Mouse (Mus musculus): ENCODE results near the gene Vsig8.

The Vsig8 gene

DNA sequence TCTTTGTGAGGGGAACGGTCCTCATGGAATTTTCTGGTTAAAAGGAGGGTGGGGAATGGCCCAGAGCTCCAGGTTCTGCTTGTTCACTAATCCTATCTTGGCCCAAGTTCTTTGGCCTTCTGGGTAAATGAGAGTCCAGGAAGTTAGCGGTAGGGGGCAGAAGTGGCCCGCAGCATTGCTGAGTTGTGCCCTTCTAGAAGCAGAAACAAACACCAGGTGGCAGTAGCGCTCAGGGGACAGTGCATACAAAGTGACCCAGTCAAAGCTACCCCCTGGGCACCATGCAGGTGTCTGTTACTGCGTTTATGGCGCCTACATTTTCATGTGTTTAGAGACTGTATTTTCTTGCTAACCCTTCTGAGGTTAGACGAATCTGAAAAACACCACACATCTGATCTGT lies 27.0 kb upstream of the Vsig8 start:
- peak; percentile 93 for DNase-seq (ENCODE audit: low read depth)

- DNase-seq (ENCODE audit: low read depth) = no peak
These were observed 25.1 kb upstream of the Vsig8 start for GRCm38 (mm10) chr1:172530544-172531220.

DNA sequence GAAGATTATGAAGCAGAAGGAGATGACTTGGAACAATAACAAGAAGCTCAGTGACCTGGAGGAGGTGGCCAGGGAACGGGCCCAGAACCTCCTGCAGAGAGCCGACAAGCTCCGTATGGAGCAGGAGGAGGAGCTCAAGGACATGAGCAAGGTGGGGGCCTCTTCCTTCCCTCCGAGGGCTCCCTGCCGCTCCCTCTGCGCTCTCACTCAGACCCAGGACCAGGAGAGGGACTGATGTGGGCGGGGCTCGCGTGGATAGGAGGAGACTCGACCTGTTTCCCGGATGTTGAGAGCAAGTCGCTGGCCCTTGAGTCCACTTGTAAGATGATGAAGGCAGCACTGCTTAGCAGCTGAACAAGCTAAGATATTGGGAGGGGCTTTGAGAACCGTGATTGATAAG lies 23.2 kb upstream of the Vsig8 start:
- no peak for DNase-seq (ENCODE audit: low read depth)

- DNase-seq (ENCODE audit: low read depth) = no peak
These were observed 20.6 kb upstream of the Vsig8 start for GRCm38 (mm10) chr1:172535116-172535515.

GRCm38 (mm10) chr1:172539827-172540226 lies 15.9 kb upstream of the Vsig8 start:
- DNase-seq (ENCODE audit: low read depth) = no peak

GRCm38 (mm10) chr1:172540283-172540820 lies 15.4 kb upstream of the Vsig8 start:
- DNase-seq (ENCODE audit: low read depth) = no peak

GRCm38 (mm10) chr1:172546062-172546461 lies 9.7 kb upstream of the Vsig8 start:
- no peak for DNase-seq (ENCODE audit: low read depth)

- DNase-seq (ENCODE audit: low read depth) = peak; percentile 73
These were observed 7.2 kb upstream of the Vsig8 start for GRCm38 (mm10) chr1:172548501-172548900.

DNA sequence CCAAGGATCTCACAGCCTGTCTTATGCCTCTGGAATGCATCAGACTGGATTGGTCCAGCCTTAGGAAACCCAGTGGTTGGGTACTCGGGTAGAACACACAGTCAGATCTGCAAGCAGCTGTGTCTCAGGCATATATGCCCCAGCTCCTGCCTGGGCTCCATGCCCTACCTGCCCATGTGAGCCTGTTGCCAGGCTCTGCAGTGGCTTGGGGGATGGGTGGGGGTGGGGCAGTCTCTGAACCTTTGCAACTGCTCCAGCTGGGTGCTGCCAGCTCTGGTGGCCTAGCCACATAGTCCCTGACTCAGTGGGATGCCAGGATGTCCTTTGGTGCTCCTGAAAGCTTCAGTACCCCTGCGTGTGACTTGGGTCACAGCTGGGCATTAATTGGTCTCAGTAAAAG lies 6.4 kb upstream of the Vsig8 start:
- DNase-seq (ENCODE audit: low read depth) = peak; percentile 36

GRCm38 (mm10) chr1:172549717-172550116 lies 6.0 kb upstream of the Vsig8 start:
- no peak for DNase-seq (ENCODE audit: low read depth)

DNA sequence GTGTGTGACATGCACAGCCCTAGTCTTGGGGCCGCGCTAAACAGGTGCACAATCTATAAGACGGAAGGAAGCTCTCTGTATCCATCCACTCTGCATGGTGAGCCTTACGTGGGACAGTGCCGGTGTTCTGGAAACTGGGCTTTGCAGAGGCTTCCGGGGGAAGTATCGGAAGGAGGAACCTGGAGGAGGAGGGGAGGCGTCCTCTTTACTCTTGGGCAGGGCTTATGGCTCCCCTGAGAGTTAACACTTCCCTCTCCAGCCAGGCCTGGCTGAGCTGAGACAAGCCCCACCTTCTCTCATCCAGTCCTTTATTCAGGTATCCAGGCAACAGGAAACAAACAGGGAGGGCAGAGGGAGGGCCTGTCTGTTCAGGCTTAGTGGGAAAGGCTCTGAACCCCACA lies 5.2 kb upstream of the Vsig8 start:
- DNase-seq (ENCODE audit: low read depth) = peak; percentile 70

- no peak for DNase-seq (ENCODE audit: low read depth)
These were observed 4.7 kb upstream of the Vsig8 start for GRCm38 (mm10) chr1:172551009-172551408.

- DNase-seq (ENCODE audit: low read depth) = no peak
These were observed 3.1 kb upstream of the Vsig8 start for GRCm38 (mm10) chr1:172552623-172553022.

DNA sequence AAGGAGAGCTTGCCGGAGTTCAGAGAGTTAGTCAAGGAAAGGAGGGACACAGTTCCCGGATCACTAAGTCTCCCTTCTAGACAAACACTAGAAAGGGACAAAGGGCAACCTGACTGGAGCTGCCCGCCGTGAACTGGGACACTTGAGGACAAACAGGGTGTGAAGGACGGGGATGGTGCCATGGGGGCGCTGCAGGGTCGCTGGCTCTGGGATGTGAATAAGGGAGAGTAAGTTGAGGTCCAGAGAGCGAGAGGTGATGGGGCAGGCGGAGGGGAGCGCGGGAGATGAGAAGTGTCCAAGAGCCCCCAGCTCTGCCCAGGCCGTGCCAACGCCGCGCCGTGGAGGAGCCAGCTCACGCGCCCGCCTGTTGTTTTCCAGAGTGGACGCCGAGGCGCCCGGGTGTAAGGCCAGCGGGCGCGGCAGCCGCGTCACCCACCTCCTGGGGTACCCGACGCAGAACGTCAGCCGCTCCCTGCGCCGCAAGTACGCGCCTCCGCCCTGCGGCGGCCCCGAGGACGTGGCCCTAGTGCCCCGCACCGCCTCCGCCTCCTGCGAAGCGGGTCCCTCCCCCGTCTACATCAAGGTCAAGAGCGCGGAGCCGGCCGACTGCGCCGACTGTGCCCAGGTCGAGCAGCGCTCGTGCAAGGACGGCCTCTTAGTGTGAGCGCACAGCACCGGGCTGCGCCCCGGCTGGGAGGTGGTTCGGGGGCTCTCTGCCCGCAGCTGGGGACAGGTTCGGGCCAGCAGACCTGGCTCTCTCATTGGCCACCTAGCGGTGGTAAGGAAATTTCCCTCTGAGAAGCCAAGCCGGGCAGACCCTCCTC lies 7.1 kb downstream of the Vsig8 start:
- peak; percentile 78 for DNase-seq (ENCODE audit: low read depth)

DNA sequence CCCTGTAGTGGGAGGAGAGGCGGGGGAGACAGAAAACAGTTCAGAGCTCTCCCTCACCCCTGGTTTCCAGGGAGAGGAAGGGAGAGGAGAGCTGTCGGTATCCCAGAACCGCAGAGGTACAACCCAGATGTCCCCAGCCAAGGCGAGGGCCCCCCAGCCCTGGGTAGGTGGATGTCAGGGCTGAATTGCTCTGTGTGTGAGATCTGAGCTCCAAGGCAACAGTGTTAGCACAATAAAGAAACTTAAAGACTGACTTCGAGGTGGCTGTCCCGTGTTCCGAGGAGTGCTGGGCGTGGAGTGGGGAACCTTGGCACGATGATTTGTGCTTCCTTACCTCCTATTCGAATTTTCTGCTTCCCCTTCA lies 7.7 kb downstream of the Vsig8 start:
- DNase-seq (ENCODE audit: low read depth) = no peak

DNA sequence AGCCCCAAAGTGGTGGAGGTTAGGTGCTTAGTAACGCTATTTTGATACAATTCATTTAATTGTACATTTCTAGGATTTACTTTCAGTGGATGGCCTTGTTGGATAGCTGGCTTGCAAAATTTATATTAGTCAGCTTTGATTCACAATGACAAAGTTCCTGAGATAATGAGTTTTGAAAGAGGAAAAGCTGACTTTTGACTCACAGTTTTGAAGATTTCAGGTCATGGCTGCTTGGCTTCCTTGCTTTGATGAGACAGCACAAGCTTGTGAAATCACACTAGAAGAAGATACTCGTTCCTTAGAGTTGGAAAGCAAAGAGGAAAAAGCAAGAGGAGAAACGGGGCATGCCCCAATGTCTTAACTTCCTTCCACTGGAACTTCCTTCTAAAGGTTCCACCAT lies 10.4 kb downstream of the Vsig8 start:
- no peak for DNase-seq (ENCODE audit: low read depth)

DNA sequence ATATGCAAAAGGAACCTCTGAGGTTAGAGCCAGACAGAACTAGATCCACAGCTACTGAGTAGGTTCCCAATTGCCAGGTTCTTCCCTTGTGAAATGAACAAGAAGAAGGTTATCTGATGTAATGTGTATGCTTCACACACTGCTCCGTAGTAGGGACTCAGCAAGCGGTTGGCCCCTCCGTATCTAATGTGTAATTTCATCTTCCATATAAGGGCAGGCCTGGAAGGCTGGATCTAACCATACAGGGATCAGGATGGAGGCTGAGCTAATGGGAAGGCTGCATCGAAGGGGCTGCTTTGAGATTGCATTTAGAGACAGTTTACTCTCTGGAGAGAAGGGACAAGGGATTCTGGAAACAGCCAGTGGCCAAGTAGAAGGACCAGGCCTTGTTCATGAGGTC lies 12.0 kb downstream of the Vsig8 start:
- DNase-seq (ENCODE audit: low read depth) = no peak

- DNase-seq (ENCODE audit: low read depth) = no peak
These were observed 24.4 kb downstream of the Vsig8 start for GRCm38 (mm10) chr1:172580116-172580515.

DNA sequence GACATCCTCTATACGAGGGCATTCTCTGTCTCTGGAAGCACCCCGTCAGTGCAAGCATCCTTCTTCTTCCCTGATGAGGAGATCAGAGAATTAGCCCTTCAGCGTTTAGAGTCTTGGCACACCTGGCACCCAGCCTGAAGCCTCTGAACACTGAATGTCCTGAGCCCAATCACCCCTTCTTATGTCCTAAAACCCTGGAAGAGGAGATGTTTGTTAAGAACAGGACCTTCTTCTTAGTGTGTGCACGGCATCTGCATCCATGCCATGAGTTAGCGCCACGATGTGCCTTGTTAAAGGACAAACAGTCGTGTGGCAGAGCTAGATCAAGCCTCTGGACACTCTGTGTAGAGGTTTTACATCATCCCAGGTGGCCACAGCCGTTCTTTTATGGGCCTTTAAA lies 26.7 kb downstream of the Vsig8 start:
- no peak for DNase-seq (ENCODE audit: low read depth)

GRCm38 (mm10) chr1:172584271-172584670 lies 28.5 kb downstream of the Vsig8 start:
- DNase-seq (ENCODE audit: low read depth) = no peak

DNA sequence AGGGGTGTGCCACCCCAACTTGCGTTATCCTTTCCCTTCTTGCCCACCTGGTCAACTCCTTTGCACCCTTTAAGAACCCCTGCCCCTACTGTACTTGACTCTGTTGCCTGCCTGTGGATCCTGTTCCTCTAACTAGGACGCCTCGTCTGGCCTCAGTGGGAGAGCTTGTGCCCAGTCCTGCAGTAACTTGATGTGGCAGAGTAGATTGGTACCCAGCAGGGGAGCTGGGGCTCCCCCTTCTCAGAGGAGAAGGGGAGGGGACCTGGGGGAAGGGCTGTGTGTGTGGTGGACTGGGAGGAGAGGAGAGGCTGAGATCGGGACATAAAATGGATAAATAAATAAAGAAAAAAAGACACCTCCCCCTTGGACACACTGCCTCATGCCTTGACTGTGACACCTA lies 29.3 kb downstream of the Vsig8 start:
- DNase-seq (ENCODE audit: low read depth) = no peak

DNA sequence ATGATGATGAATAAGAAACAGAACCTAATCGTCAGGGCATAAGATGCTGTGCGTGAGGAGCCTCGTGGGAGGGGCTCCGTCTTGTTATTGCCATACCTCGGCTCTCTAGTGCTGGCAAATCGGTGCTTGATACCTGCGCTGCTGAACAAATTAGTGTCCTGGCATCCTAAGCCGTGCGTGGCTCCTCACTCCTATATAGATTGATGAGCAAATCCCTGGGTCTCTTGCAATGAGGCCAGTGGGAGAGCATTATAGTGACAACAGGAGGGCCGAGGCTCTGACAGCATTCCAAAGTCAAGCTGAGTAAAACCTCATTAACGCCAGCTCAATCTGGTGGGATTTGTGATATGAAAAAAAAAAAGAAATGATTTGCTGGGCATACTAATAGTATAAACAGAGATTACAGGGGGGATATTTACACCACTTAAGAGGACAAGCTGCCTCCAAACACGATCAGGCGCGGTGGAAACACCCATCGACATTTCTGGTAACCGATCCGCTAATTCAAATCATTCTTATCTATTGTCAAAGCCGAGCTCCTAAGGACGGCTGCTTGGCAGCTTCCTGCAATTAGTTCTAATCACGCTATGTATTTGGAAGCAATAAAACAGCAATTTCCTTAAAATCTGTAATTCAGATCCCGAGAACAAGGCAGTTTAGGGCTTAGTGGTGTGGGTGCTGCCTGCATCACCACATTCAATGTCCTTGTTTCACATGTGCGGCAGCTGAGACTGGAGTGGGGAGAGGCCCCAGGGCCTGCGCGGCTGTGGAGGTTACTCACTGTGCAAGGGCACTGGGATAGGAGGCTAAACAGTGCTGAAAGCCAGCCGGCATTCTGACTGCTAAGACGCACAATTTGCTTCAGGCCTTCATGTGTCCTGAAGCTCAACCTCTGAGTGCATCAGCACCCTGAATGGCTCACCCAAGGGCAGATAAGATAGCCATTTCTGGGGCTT lies 30.2 kb downstream of the Vsig8 start:
- DNase-seq (ENCODE audit: low read depth) = no peak
